Mouse (Mus musculus) cerebellum, postnatal 25 days (tissue): ENCODE data around the gene Kpna3.

Source experiments
- DNase-seq, 2 experiments: peaks; one replicate each; pipeline ENCODE4 v3.0.0; 2021; ENCODE audit warnings: mixed read lengths in 2 of 2

Kpna3 gene

DNA sequence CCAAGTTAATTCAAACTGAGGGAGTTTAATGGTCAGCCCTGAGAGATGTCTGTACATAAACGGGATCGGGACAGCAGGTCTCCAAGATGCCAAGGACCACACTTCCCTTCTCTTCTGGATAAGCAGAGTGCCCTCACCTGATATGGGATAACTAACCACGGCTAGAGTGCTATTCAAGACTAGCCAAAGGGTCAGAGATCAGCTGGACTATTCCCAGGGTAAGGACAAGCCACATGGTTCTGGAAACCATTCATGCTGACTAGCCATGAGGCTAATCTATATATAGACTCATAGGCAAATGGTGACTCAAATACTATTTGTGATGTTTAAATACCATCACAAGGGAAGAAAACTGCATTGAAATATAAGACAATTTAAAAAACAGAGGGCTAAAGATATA, 49.1 kb downstream of the Kpna3 start:
- no peak for DNase-seq

DNA sequence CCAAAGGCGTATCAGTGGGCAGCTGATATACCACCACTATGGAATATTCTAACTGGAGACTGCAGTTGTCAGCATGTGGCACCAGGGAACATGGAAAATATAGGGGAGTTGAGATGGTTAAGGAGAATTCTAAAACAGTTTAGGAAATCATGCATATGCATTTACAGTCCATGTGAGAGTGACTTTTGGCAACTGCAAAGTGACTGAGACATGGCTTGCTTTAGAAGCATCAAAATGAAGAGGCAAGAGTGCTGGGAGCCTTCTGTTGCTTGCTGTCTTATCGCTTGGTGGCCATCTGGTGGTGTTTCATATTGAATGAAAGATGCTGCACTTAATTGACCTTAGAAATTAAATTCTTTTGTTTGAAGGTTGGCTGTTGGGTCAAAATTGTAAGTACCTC, 72.4 kb downstream of the Kpna3 start:
- peak in 1 of 2 experiments; percentile 53 for DNase-seq

DNA sequence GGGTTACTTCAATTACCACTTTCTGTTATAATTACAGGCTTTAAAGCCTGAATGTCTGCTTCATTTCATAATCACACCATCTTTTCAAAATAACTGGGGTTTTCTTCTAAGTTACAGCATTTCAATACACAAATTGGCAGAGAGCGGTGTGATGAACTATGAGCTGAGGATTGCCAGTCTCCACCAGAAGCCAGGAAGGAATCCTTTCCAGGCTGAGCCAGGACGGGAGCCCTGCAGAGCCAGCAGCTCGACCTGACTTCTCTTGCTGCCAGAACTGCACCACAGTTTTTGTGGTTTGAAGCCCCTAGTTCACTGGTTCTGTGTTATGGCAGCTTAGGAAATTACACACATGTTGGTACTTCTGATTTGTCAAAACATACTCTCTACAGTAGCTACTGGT, 75.0 kb downstream of the Kpna3 start:
- peak; percentile 41 to 66 for DNase-seq

DNA sequence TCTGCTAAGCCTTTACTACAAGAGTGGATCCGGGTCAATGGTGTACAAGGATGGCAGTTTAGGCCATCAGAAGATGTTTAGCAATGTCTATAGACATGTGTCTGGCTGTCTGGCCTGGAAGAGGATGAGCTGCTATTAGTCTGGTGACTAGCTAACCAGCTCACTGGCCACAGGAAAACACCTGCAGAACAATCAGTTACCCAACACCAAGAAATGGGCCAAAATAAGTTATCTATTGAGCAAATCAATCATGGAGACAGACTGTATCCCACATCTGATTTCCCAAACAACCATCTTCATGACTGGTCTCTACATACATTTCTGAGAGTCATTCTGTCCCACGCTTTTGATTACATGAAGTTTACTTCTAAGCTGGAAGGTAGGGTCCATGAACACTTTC, 75.9 kb downstream of the Kpna3 start:
- no peak for DNase-seq

DNA sequence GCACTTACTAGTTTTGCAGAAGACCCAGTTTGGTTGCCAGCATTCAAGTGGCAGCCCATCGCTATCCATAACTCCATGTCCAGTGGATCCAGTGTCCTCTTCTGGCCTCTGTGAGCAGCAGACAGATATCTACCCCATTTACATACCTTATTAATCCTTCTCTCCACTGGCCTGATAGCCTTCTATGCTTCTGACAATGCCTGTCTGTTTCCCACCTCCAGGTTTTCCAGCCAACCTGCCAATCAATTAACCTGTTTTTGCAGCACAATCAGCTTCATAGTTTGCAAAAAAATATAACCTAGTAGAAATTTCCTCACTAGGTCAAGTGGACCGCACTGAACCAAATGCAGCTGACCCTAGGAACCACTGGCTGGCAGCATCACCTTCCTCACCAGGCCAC, 77.4 kb downstream of the Kpna3 start:
- DNase-seq, result no peak

DNA sequence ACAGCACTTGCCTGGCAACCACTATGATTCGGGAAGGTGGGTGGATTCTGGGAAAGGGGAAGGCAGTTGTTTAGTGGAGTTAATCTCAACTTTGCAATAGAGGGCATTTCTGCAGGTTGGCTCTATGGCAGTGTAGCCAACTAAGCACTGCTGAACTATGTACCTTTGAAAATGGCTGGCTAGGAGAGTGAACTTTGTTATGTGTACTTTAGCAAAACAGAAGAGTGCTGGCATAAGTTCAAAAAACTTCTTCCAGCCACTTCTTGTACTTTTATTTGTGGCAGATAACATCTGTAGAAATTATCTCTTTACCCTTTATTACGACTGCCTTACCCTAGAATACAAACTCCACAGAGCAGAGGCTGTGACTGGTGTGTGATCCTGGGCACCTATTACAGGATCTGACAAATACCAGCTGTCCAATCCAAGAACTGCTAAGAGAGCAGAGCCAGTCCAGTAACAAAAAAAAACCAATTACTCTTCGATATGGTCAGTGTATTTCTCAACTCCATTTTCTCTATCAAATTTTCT, 78.6 kb downstream of the Kpna3 start:
- DNase-seq, result no peak

DNA sequence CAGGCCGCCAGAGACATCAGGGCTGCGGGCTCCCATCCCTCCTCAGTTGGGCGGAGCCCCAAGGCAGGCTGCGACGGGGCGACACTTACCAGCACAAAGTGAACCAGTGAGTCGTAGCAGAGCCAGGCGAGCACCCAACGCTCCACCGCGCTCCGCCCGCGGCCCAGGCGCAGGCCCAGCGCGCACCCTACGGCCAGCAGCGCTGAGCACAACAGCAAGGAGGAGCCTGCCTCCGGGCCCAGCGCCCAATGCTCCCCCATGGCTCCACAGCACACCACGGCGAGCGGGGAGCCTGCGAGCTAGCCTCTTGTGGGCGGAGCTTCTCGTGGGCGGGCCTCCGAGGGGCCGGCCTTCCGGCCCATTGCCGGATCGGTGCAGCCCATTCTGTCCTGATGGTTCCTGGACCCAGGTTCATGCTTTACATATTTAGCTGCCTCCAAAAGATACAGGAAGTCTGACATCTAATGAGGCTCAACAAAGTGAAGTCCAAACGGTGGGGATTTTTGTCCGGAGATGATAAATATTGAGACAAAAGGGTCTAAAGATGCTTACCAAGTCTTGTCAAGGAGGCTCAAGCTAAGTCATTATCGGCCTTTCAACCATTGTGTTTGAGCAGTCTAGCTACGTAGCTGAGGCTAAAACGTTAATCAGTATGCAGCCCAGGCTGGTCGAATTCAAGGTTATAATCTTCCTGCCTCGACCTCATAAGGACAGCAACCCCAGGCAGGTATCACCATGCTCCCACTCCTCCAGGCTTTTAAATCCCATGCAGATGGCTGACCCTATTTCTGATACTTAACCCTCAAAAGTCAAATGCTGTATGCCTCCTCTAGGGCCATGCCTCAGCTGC, 79.3 kb downstream of the Kpna3 start, which contains the start of gene Ebpl:
Gene Ebpl, minus strand, starts transcription at position 309 of the 850 bp plus-strand sequence.
- peak; percentile 93 to 94 for DNase-seq

DNA sequence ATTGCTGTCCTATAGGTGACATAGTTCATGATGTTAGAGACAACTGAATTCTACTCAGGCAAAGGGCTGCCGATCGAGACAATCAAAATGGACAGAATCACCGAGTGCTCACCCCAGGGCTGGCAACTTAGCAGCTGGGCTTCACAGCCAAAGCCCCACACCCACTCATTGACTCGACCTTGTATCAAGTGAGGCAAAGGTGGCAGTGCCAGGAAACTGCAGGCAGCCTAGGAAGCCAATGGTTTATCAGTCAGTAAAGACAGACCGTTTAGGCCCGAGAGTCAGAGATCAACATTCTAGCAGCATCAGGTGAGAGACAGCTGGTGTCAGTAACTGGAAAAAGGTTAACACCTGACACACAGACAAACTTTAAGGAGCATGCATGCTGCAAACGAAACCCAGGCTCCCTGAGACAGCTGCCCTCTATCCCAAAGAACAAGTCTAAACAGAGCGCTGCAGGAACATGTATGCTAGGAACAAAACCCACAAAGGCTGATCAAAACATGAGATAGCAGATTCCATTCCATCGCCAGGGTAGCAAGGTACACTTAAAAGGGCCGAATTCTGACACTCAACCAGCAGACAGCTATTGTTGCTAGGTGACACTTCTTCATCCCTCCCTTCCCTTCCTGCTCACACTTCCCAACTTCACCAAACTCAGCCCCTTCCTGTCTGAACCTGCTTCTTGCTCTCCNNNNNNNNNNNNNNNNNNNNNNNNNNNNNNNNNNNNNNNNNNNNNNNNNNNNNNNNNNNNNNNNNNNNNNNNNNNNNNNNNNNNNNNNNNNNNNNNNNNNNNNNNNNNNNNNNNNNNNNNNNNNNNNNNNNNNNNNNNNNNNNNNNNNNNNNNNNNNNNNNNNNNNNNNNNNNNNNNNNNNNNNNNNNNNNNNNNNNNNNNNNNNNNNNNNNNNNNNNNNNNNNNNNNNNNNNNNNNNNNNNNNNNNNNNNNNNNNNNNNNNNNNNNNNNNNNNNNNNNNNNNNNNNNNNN, 85.1 kb downstream of the Kpna3 start:
- no peak for DNase-seq

DNA sequence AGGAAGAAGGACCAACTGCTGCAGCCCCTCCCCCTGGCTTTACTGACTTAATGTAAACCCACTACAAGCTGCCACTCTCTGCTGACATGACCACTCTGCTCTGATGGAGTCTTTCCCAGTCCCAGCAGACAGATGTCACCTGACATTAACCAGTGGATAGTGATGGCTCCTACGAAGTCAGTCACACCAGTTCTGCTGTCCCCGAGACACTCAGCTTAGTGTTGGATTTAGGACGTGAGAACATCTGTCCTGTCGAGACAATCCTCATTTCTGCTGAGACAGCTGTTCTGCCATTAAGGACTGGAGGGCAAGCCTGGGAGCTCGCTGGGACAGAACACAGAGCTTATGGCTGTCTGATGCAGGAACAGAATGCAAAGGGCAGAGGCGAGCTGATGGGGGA, 88.9 kb downstream of the Kpna3 start:
- DNase-seq, result no peak

DNA sequence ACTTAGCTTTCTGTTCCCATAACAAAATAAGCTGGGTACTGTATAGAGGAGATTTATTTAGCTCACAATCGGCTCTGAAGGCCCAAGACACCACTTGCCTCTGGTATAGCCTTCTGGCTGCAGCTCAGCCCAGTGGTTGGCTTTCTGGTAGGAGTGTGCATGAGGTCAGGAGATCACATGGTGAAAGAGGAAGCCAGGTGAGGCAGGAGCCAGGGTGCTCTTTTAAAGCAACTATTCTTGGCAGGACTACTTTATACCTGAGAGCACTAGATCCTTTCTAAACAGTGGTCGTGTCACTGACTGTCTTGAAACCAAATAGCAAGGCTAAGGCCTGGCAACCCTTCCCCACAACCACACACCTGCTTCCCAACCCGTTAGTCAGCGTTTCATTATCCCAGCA, 89.8 kb downstream of the Kpna3 start:
- no peak for DNase-seq

DNA sequence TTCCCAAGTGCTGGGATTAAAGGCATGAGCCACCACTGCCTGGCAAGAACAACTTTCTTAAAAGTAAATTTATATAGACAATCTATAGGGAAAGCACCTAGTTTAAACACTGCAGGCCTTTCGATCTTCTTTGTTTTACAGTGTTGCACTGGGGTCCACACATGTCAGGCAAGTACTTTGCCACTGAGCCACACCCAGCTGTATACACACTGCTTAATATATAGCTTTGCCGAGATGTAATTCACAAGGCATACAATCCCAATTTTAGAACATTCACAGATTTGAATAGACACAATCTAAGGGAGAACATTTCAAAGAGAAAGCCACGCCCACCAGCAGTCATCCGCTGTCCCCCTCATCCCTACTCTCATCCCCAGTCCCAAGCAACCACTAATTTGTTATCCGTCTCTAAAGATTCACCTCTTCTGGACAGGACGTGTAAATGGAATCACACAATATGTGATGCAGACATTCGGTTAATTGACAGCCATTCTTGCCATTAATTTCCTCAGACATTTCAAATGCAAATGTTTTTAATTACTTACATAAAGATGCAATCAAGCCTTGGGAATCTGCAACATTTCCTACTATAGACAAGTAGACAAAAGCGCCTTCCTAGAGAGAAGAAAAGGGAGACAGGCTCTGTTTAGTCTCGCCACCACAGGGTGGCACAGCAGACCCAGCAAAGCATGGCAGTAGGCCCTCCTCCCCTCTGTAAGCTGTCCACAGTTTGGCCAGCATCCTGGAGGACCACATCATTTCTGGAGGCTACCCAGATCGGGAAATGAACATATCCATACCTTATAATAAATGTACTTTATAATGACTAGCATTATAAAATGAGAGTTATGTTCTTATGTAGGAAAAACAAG, 92.6 kb downstream of the Kpna3 start:
- DNase-seq, result peak; percentile 49 to 72

DNA sequence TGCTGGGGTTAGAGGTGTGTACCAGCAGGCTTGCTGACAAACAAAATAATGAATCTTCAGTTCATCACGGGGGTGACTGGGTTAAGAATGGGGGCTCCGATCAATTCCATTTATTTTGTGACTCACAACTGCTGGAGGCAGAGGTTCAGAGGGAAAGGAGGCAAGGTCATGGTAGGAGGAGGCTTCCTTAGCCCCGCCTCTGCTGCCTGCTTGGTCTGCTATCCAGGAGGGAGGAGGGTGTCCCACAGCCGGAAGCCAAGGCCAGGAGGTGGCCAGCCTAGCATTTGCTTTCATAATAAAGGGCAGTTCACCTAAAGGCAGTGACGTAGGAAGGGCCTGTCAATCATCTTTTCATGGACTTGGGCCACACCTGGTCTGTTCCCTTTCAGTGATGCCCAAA, 95.1 kb downstream of the Kpna3 start:
- no peak for DNase-seq

DNA sequence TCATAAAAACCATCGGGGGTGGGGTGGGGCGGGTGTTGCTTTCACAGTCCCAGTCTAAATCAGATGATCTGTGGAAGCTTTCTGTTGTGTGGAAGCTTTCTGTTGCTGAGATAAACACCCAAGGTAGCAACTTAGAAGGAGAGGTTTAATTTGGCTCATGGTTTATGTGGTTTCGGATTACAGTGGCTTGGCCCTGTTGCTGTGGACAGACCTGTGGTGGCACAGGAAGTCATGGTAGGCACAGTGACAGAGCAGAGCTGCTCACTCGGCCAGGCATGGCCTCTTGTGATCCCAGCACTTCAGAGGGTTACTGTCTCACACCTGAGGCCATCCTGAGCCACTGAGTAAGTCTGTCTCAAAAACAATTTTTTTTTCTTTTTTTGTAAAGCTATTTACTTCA, 100.3 kb downstream of the Kpna3 start:
- no peak for DNase-seq

DNA sequence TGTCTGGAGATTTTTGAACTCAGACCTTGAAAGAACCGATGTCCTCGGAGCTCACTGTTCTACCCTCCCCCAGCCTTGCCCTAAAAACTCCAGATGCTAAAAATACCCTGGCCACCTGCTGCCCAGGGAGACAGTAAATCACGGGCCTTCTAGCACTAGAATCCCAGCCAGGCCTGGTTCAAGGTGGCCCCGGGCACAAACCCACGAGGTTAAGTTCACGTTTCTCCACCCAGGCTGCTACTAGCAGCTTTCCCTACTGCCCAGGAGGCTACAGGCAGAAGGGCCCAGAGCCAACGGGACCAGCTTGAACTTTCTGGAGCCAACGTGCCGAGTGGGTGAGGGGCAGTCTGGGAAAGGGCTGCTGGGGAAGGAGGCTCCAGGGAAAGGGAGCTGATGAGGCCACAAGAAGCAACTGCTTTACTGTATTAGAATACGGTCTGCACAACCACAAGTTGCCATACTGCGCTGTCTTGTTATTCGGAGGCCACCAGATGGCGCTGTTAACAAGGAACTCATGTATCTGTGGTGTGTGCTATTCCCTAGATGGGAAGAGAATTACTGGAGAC, 108.6 kb downstream of the Kpna3 start:
- DNase-seq, result peak; percentile 86 to 92

DNA sequence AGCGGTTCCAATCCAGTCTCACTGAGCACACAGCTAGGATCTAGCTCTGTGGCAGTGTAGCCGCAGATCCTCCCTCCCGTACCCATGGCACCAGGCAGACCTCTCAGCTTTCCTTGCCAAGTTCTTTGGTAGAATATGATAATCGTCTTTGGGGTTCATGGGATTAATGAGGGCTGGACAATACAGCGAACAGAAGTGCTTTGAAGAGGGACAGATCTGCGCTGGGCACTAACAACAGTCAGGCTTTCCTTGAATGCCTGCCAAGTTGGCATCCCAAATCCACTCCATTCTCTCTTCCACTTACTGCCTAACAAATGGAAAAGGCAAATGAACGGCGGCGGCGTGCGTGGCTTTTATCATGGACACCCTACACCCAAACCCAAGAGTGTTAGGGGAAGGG, 109.1 kb downstream of the Kpna3 start:
- DNase-seq, result peak; percentile 61 to 68

DNA sequence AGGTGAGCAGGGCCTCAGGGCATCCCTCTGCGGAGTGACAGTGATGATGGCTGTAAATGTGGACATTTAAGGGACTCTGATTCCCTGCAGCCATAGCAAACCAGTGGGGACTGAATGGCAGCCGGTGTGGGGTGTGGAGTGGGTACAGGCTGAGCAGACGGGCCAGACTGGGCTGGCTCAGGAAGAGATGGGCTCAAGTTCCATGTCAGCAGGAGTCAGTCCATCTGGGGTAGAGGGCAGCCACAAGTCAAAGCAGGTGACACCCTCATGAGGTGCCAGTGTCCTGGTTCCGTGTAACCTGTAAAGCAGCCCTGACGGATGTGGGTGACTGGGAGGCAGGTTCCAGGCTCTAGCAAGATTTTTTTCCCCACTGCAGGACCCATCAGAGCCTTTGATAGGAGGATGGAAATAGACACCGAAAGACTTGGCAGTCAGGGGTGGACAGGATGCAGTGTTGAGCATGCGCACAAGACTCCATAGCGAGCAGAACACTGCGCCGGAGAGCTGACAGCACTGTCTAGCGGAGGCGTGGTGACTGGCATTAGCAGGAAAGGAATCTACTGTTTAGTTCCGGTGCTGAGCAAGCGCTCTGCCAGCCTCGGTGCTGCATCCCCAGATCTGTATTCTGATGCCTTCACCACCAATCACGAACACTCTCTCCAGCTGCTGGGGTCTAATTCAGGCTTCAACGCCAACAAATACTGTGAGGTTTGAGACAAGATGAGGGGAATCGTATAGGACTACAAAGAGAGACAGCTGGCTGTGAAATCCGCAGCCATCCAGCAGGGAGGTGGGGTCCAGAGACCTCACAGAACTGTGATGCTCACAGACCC, 111.8 kb downstream of the Kpna3 start:
- DNase-seq, result peak; percentile 90 to 91

DNA sequence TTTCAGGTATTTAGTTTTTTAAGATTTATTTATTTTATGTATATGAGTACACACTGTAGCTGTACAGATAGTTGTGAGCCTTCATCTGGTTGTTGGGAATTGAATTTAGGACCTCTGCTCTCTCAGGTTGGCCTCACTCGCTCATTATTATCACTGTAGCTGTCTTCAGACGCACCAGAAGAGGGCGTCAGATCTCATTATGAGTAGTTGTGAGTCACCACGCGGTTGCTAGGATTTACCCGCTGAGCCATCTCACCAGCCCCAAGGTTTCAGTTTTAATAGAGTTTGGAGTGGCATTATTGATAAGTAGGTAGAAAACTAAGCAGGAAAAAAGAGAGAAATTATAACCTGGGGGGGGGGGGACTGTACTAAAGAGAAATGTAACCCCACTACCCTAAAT, 112.7 kb downstream of the Kpna3 start:
- DNase-seq, result peak in 1 of 2 experiments; percentile 43

DNA sequence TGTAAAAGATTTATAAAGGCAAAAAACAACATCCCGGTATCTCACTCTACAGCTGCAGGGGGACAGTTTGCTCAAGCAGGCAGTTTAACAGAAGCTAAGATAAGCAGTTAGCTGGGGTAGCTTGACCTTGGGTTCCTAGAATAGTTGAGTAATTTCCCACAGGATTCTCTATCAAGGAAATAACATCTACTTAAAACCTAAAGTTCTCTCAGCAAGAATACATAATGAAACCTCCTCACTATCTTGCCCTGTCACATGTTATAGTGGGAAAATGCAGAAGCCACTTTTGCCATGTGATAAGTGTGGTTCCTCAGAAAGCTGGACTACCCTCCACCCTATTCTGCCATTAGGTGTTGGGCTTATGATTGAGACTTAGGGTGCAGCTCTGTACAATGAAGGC, 116.9 kb downstream of the Kpna3 start:
- no peak for DNase-seq

DNA sequence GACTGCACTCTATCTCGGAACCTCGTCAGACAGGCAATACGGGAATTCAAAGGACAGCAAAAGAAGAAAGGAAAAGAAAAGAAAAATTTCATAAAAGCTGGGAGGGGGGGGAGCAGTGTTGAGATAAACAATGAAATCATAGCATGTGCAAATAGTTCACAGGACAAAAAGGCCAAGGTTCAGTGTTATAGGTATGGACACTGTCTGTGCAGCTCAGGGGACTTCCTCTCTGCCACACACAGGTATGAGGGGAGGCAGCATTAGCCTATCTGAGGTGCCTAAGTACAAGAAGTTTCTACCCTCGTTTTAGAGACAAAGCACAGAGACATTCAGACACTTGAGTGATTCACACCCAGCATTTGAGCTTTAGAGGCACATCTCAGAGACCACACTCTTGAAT, 118.5 kb downstream of the Kpna3 start:
- no peak for DNase-seq

DNA sequence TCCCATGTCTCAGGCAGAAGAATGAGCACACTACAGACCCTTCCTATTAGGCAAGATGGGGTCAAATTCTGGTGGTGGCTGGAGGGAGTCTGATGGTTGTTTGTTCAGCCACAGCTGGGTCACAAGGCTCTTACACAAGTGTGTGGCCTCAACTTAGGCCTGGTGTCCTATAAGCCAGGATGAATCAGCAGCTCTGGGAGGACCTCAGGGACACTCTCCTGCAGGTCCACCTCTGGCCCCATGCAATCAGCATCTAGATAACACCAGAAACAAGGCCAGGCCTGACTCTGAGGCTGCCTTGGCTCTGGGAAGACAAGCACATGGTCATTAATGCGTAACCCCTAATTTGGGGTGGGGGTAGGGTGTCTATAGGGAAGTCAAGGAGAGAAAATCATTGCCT, 118.9 kb downstream of the Kpna3 start:
- no peak for DNase-seq

DNA sequence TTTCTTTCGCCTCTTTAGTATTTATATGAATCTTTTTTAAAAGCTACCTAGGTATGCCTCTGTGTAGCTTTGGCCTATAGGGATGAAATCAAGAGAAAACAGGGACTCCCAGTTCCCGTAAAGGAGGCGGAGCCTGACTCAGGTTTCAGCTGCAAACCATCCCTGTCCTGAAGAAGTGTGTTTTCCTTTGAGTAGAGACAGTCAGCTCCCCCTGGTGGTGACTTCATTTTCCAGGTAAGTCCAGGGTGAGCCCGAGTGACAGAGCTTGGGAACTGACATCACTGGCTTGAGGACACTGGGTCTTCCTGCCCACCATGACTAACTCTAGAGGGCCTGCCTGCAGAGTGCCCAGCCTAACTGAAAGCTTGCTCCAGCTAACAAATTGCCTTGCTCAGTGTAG, 122.8 kb downstream of the Kpna3 start:
- DNase-seq, result peak; percentile 61 to 79
